Mouse (Mus musculus) spleen, postnatal 10 days (tissue): ENCODE results near the gene Cacng2.
A peak's percentile ranks its signal among the peaks of the same experiment; 100 is the strongest.

ENCODE experiments used
- DNase-seq, 2 experiments: peaks; one replicate each; pipeline ENCODE4 v3.0.0; 2021 to 2022; ENCODE audit warnings: low spot score in 2 of 2

The Cacng2 gene

GRCm38 (mm10) chr15:78119704-78120103 is at the start of gene Cacng2:
TSS of gene Cacng2 (minus strand) at chr15:78120028.
- peak; percentile 67 to 94 for DNase-seq

GRCm38 (mm10) chr15:78169566-78169965 is 49.7 kb upstream of the Cacng2 start:
- no peak for DNase-seq

- peak in 1 of 2 experiments; percentile 54 for DNase-seq
These were observed 45.5 kb upstream of the Cacng2 start for GRCm38 (mm10) chr15:78165292-78165691.

- DNase-seq = no peak
These were observed 44.6 kb upstream of the Cacng2 start for GRCm38 (mm10) chr15:78164466-78164865.

- no peak for DNase-seq
These were observed 42.1 kb upstream of the Cacng2 start for GRCm38 (mm10) chr15:78161946-78162345.

GRCm38 (mm10) chr15:78158335-78158734 is 38.5 kb upstream of the Cacng2 start:
- no peak for DNase-seq

GRCm38 (mm10) chr15:78157824-78158223 is 38.0 kb upstream of the Cacng2 start:
- DNase-seq = no peak

GRCm38 (mm10) chr15:78157330-78157729 is 37.5 kb upstream of the Cacng2 start:
- no peak for DNase-seq

GRCm38 (mm10) chr15:78155421-78155820 is 35.6 kb upstream of the Cacng2 start:
- DNase-seq = no peak

- DNase-seq = no peak
These were observed 33.4 kb upstream of the Cacng2 start for GRCm38 (mm10) chr15:78153045-78153775.

GRCm38 (mm10) chr15:78148565-78148964 is 28.7 kb upstream of the Cacng2 start:
- DNase-seq = no peak

GRCm38 (mm10) chr15:78140226-78140625 is 20.4 kb upstream of the Cacng2 start:
- DNase-seq = no peak

GRCm38 (mm10) chr15:78134606-78135005 is 14.8 kb upstream of the Cacng2 start:
- no peak for DNase-seq

GRCm38 (mm10) chr15:78133389-78133788 is 13.6 kb upstream of the Cacng2 start:
- DNase-seq = no peak

GRCm38 (mm10) chr15:78119248-78119647 is 580 bp downstream of the Cacng2 start:
- no peak for DNase-seq

GRCm38 (mm10) chr15:78118275-78118995 is 1.4 kb downstream of the Cacng2 start:
- DNase-seq = no peak

GRCm38 (mm10) chr15:78117731-78118130 is 2.1 kb downstream of the Cacng2 start:
- no peak for DNase-seq

GRCm38 (mm10) chr15:78116936-78117335 is 2.9 kb downstream of the Cacng2 start:
- DNase-seq = no peak

- DNase-seq = no peak
These were observed 3.6 kb downstream of the Cacng2 start for GRCm38 (mm10) chr15:78116244-78116643.

- DNase-seq = no peak
These were observed 20.3 kb downstream of the Cacng2 start for GRCm38 (mm10) chr15:78099516-78099915.

- DNase-seq = no peak
These were observed 23.8 kb downstream of the Cacng2 start for GRCm38 (mm10) chr15:78096004-78096403.

GRCm38 (mm10) chr15:78093597-78093996 is 26.2 kb downstream of the Cacng2 start:
- no peak for DNase-seq
